Mouse (Mus musculus): ENCODE measurements around the gene Zc3h7b.
A peak's percentile ranks its signal among the peaks of the same experiment; 100 is the strongest.

The Zc3h7b gene

GRCm38 (mm10) chr15:81798421-81798820, 53.6 kb downstream of the Zc3h7b start:
- no peak for DNase-seq

DNA sequence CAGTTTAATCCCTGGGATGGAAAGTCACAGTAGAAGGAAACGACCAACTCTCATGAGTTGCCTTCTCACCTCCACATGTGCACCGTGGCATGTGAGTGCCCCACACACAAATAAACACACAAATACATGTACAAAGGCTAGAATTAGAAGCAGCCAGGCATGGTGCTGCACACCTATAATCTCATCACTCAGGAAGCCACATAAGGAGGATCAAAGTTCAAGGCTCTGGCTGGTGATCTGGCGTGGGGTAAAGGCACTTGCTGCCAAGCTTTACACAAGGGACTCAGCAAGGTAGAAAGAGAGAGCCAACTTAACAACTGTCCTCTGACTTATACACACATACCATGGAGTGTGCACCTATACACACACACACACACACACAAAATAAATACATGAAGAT, 55.5 kb downstream of the Zc3h7b start:
- no peak for DNase-seq

GRCm38 (mm10) chr15:81802001-81802890, 57.4 kb downstream of the Zc3h7b start, which contains the start of gene Tef:
TSS of gene Tef (plus strand) at chr15:81802421.
- peak; percentile 100 for DNase-seq

DNA sequence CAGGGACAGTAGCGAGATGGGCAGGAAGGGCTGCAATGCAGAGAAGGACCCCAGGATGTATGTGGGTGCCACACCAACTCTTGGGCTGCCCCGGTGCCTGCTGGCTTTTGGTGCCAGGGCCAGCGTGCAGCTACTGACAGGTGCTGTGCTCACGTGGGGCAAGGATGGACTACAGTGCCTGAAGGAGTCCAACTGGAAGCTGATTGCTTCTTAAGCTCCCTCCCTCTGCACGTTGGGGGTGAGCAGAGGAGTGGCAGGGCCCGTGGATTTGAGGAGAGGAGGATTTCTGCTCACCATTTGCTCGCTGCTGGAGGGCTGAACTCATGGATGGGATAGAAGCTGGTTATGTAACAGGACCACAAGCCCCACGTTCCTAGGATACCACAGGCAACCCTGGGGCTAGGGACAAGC, 58.1 kb downstream of the Zc3h7b start:
- peak; percentile 73 for DNase-seq

GRCm38 (mm10) chr15:81803425-81803951, 58.6 kb downstream of the Zc3h7b start:
- no peak for DNase-seq

- no peak for DNase-seq
These were observed 59.3 kb downstream of the Zc3h7b start for GRCm38 (mm10) chr15:81804172-81804571.

DNA sequence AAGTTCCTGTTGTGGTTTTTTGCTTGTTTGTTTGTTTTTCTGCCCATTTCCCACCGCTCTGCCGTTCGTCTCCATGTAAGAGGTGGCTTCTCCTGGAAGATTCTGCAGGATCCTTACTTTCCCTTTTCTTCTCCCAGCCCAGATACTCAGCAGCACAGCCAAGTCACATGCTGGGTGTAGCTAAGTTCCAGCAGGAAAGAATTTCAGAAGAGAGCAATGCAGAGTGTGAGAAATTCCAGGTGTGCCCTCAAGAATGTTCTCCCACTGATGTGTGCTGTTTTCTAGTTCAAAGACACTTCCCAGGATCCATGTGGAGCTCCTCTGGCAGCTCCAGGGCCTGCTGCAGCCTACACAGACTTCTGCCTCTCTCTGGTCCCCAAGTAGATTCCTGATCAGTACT, 60.0 kb downstream of the Zc3h7b start:
- DNase-seq, result no peak

GRCm38 (mm10) chr15:81805624-81806023, 60.8 kb downstream of the Zc3h7b start:
- no peak for DNase-seq

- no peak for DNase-seq
These were observed 62.0 kb downstream of the Zc3h7b start for GRCm38 (mm10) chr15:81806621-81807404.

DNA sequence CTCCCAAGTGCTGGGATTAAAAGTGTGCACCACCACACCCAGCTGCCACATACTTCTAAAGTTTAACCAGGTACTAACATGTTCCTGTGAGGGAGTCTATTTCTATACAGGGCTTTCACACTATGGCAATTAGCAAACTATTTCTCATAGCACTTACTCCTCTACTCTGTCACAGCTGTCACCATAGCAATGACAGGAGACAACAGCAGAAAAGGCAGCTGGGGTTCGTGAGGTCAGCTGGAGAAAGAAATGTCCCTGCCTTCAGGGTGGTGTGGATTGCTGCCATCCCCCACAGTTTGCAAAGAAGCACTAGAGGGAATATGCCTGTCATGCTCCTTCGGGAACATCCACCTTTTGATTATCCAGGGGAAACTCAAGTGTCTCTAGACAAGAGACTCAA, 63.9 kb downstream of the Zc3h7b start:
- no peak for DNase-seq

DNA sequence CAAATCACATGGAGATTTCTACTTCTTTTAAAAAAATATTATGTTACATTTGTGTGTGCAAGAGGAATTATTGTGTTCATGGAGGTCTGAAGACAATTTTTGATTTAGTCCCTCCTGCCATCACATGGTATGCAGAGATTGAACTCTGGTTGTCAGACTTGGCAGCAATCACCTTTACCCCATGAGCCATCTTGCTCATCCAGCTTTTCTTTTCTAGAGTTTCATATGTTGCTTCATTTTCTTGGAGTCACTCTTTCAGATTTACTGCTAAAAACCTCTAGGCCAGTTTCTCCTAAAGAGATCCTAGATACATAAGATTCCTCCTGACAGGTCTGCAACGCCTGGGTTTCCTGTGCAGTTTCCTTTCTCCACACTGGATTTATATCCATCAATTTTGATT, 64.7 kb downstream of the Zc3h7b start:
- no peak for DNase-seq

DNA sequence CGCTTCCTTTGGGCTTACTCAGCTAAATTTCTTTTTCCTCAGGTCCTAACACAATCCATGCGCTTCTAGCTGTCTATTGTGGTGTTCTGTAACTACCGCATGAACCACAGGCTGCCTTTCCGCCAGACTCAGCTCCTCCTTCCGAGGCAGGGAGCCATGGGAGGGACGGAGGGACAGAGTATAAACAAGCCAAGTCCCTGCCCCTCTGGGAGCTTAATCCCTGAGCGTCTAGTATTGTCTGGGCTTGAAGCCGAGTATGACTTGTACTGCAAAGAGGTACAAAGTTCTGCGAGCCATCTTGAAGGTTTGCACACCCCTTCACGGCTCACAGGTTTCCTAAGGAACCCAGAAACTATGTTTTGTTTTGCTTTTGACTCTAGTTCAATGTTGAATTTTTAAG, 65.3 kb downstream of the Zc3h7b start:
- DNase-seq, result peak; percentile 74

DNA sequence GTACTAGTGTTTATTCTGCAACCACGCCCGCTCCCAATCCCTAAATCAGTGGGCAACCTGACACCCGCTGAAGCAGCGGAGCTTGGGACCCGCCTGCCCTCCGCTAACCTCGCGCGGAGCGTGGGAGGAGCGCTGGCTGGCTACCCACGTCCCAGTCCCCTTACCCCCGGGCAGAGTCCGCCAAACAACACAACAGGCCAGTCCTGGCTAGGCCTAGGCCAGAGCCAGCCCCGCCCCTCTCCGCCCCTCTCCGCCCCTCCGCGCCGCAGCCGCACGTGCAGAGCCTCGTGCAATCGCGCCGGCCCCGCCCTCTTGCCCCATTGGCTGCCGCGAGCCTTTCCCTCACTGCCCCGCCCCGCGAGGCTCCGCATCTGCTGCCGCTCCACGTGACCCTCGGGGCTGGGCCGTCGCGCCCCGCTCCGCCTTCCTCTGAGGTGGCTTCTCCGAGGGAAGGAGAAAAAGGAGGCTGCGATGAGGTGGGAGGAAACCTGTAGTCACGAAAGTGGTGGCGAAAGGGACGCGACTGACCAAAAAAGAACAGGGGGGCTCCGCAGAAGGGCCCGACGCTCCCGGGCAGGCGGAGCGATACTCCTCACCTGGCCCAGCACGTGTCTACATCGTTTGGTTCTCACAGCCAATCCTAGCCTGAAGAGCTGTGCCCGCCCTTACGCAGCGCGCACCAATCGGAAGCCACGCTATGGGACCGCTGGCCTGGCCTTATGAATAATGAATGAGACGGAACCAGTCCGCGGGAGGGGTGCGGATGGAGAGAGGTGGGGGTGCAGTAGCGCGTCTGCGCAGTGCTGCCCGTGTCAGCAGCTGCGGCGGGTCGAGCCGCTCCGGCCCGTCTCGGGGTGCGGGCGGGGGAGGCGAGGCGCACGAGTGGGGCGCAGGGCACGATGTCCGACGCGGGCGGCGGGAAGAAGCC, 66.1 kb downstream of the Zc3h7b start:
- DNase-seq, result peak; percentile 98

DNA sequence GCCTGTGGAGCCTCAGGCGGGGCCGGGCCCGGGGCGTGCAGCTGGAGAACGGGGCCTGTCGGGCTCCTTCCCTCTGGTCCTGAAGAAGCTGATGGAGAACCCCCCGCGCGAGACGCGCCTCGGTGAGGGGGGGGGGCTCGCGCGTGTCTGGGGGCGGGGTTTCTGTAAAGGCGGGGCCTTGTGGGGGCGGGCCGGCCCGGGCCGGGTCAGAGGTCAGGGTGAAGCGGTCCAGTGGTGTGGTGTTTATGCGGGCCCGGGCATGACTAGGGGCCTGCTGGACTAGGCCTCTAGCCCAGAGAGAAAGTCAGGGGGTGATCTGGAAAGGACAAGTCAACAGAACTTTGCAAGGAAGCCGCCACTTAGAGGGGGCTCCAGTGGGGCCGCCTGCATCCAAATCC, 66.7 kb downstream of the Zc3h7b start:
- no peak for DNase-seq

DNA sequence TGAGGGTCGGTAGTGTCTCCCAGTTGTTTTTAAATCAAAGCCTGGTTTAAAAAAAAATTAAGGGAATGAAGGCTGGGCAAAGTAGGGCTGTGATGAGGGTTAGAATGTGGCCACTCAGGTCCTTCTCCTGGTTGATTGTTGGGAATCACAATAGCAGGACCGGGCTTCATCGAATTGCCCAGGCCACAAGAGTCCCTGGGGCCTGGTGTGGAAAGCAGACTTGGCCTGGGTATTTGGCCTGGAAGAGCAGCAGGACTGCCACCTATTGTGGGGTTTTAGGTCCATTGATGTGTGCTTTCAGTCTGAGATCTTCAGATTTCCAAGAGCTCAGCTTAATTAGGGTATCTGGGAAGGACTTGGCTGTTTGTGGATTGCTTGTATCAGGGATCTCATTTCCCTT, 67.4 kb downstream of the Zc3h7b start:
- DNase-seq, result no peak

GRCm38 (mm10) chr15:81812696-81813631, 68.1 kb downstream of the Zc3h7b start:
- no peak for DNase-seq

DNA sequence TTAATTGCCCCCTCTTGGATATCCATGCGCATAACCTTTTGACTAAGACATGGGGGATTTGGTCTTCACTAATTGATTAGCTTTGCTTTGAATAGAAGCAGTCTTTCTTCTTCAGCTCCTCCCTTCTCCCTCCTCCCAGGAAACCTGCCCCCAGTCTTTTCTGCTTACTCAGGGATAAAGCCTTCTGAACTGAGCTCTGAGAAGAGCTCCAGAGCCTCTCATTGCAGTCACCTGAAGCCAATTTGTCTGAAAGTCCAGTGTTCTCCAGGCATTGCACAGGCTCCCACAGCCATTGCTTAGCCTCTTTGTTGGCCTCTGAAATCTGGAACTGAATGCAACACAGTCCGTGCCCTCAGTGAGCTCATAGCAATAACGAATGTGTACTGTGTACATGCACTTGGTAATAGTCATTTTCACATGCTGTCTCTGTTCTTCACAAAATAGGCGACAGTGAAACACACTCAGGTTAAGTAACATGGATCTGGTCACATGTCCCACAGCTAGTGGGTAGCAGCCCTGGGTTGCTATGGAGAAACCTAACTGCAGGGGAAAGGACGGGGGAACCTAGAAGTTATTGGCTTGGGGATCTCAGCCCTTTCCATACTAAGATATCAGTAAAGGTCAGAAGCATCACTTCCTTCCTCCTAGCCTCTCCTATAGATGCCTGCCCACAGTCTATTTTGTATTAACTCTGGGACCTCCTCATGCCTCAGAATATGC, 69.3 kb downstream of the Zc3h7b start:
- DNase-seq, result no peak

DNA sequence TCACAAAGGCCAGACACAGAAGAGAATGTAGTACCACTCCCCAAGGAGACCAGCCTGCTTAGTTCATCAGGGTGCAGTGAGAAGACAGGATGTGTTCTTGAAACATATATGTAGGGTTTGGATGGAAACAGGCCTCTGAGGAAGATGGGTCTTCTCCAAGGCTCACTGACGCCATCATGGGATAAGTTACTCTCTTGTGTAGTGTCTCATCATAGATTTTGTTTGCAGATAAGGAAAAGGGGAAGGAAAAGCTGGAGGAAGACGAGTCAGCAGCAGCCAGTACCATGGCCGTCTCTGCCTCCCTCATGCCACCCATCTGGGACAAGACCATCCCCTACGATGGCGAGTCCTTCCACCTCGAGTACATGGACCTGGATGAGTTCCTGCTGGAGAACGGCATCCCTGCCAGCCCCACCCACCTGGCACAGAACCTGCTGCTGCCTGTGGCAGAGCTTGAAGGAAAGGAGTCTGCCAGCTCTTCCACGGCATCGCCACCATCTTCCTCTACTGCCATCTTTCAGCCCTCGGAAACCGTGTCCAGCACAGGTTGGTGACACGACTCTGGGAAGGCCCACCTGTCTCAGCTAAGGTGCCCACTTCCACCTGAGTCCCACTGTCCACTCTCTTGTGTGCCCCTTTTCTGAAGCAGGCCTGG, 70.0 kb downstream of the Zc3h7b start:
- DNase-seq, result no peak

GRCm38 (mm10) chr15:81818404-81818803, 73.5 kb downstream of the Zc3h7b start:
- no peak for DNase-seq

- DNase-seq, result no peak
These were observed 77.8 kb downstream of the Zc3h7b start for GRCm38 (mm10) chr15:81822631-81823030.
